Mouse (Mus musculus) forebrain, embryonic 11.5 days (tissue): ENCODE data around the gene Rubcnl. TPM values are rescaled to one million over a fixed set of nuclear protein-coding genes. Genes with fewer than 3 reads are reported as not detected.
A peak's percentile ranks its signal among the peaks of the same experiment; 100 is the strongest.

Source experiments
- ATAC-seq: fragments of 200-750 bp; cut with Nextera tagmentation; replicated peaks from 2 replicates; pipeline ENCODE4 v1.8.0; 2017; ENCODE audit warnings: moderate TSS enrichment; ENCODE audit not compliant: low FRiP score
- DNase-seq: peaks from one replicate; pipeline ENCODE4 v3.0.0-alpha.2; 2017; ENCODE audit warnings: low spot score
- H3K27ac ChIP-seq: fragments of 300-500 bp; sonication (generic); 2 replicates; pipeline ENCODE4 v1.5.1; 2014; ENCODE audit warnings: low read depth, low read length
- H3K27me3 ChIP-seq: fragments of 300-500 bp; sonication (generic); 2 replicates; pipeline ENCODE4 v1.6.1; 2014; ENCODE audit warnings: mild to moderate bottlenecking, low read length, mixed read lengths; ENCODE audit not compliant: control insufficient read depth, insufficient read depth
- H3K36me3 ChIP-seq: fragments of 300-500 bp; sonication (generic); 2 replicates; pipeline ENCODE4 v1.6.1; 2014; ENCODE audit warnings: mild to moderate bottlenecking, low read length, moderate library complexity, mixed read lengths; ENCODE audit not compliant: control insufficient read depth, insufficient read depth
- H3K4me1 ChIP-seq: fragments of 300-500 bp; sonication (generic); replicated peaks from 2 replicates; pipeline ENCODE4 v1.6.1; 2014; ENCODE audit warnings: low read length, mixed read lengths; ENCODE audit not compliant: control insufficient read depth, insufficient read depth
- H3K4me2 ChIP-seq: fragments of 300-500 bp; sonication (generic); 2 replicates; pipeline ENCODE4 v1.6.1; 2014; ENCODE audit warnings: low read depth, mild to moderate bottlenecking, low read length, moderate library complexity, mixed read lengths; ENCODE audit not compliant: severe bottlenecking
- H3K4me3 ChIP-seq: fragments of 300-500 bp; sonication (generic); 2 replicates; pipeline ENCODE4 v1.5.1; 2014; ENCODE audit warnings: low read depth, low read length
- H3K9ac ChIP-seq: fragments of 300-500 bp; sonication (generic); 2 replicates; pipeline ENCODE4 v1.6.1; 2014; ENCODE audit warnings: low read length
- H3K9me3 ChIP-seq: fragments of 300-500 bp; sonication (generic); 2 replicates; pipeline ENCODE4 v1.6.1; 2016; ENCODE audit warnings: low read length, mixed read lengths; ENCODE audit not compliant: control insufficient read depth
- WGBS: fragments of 180-500 bp; shearing (Covaris S2); extraction: QIAGEN DNeasy Blood & Tissue Kit; methylation state at CpG from one replicate; pipeline ENCODE4 v1.1.7; 2014; 5-methylcytosine and 5-hydroxymethylcytosine counted together
- polyA plus RNA-seq: library from polyadenylated mRNA; unstranded; fragments of >200 nt; fragmentation: Nextera tagmentation; extraction: Ambion mirVana; gene quantifications from 2 replicates; pipeline ENCODE4 v1.2.1, GENCODE M21; 2014

Rubcnl gene
- polyA plus RNA-seq, 1 experiment from 2014 or later = 0.32 TPM

DNA sequence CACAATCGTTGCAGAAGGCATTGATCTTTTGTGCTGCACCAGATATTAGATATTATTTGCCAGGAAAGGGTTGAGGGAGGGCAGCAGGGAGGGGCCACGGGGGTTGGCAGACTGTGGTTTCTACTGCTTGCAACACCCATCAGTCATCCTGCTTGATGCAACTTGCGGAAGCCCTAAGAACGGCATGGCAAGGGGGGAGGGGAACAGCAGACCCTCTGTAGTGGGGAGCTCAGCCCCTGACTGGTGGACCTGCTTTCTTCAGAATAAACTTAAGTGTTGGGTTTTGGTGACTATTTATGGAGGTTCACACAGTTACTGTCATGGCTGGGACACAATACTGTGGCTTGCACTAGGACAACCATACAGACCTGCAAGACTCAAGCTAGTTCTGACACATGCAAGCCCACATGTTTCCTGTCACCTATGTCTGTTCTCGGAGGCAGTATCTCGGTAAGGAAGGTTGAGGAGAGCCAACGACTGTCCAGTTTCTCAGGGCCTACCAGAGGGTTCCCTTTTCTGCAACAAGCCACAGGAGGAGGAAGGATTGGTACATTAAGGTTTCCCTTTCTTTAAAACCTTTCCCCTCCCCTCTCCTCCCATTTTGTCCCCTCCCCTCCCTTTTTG is 53.6 kb downstream of the Rubcnl start:
- Histone ChIP-seq H3K4me2 (no peak overlapping the region), H3K4me1 (no peaks in the 10 kb centered on the region), H3K27me3 (no peaks in the 10 kb centered on the region), H3K27ac (no peak overlapping the region), H3K9me3 (no peaks in the 10 kb centered on the region), H3K9ac (no peak overlapping the region), H3K36me3 (no peaks in the 10 kb centered on the region), H3K4me3 (no peak overlapping the region)
- ATAC-seq = no peak
- peak; percentile 23 for DNase-seq
- WGBS = 90% methylated on average over 7 of the region's 7 CpGs

DNA sequence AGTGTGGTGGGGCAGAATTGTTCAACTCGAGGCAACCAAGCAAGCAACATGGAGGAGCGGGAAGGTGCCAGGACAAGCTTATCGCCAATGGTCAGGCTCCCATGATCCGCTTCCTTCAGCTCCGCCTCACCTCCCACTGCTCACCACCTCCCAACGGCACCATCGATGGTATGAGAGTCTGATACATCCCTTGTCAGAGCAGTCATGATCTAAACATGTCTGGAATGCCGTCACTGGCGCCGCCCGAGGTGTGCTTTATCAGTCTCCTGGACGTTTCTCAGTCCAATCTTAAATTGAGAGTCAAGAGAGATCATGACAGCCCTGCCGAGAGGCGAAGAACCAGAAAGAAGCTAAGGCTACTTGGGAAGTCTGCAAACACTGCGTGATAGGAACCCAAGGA is 55.3 kb downstream of the Rubcnl start:
- Histone ChIP-seq H3K27me3 (no peaks in the 10 kb centered on the region), H3K4me3 (no peak overlapping the region), H3K27ac (no peak overlapping the region), H3K9ac (no peak overlapping the region), H3K9me3 (no peaks in the 10 kb centered on the region), H3K4me1 (no peaks in the 10 kb centered on the region), H3K36me3 (no peaks in the 10 kb centered on the region), H3K4me2 (no peak overlapping the region)
- DNase-seq (no peak), ATAC-seq (no peak)
- WGBS = 95% methylated on average over 15 of the region's 15 CpGs

- Histone ChIP-seq H3K27me3 (no peaks in the 10 kb centered on the region), H3K36me3 (no peaks in the 10 kb centered on the region), H3K4me1 (no peaks in the 10 kb centered on the region), H3K4me3 (no peak overlapping the region), H3K9ac (no peak overlapping the region), H3K4me2 (no peak overlapping the region), H3K9me3 (no peaks in the 10 kb centered on the region), H3K27ac (no peak overlapping the region)
- WGBS = 82% methylated on average over 10 of the region's 10 CpGs
- DNase-seq (peak; percentile 23), ATAC-seq (no peak)
Observed at GRCm38 (mm10) chr14:75075299-75076180, 59.7 kb downstream of the Rubcnl start.

- H3K27ac ChIP-seq = no peak overlapping the region
- no peak overlapping the region for H3K9ac ChIP-seq
- WGBS = 79% methylated on average over 6 of the region's 6 CpGs
- no peaks in the 10 kb centered on the region for H3K9me3 ChIP-seq
- no peak overlapping the region for H3K4me2 ChIP-seq
- ATAC-seq (no peak), DNase-seq (peak; percentile 36)
- no peaks in the 10 kb centered on the region for H3K27me3 ChIP-seq
- no peak overlapping the region for H3K4me3 ChIP-seq
- H3K4me1 ChIP-seq = no peaks in the 10 kb centered on the region
- H3K36me3 ChIP-seq = no peaks in the 10 kb centered on the region
Observed at GRCm38 (mm10) chr14:75077946-75078345, 62.1 kb downstream of the Rubcnl start.

Other genes with a start within 250 kb of the Rubcnl start
- gene Lrch1, start 68.2 kb upstream of the Rubcnl start, polyA plus RNA-seq = 7.6 and 8.5 TPM in 2 replicates
- gene Lrrc63, start 114.9 kb downstream of the Rubcnl start, polyA plus RNA-seq = 0.31 and 0.36 TPM in 2 replicates
- 26.5 and 28.6 TPM in 2 replicates for gene Lcp1, start 115.1 kb downstream of the Rubcnl start, polyA plus RNA-seq
- gene Cpb2, start 226.3 kb downstream of the Rubcnl start, polyA plus RNA-seq = not detected in 2 replicates